Mouse (Mus musculus) stomach, embryonic 14.5 days (tissue): ENCODE results near the gene Gm49322. TPM values are rescaled to one million over a fixed set of nuclear protein-coding genes. Genes with fewer than 3 reads are reported as not detected.

Experiments used
- ATAC-seq: fragments of 200-750 bp; cut with Nextera tagmentation; 2 replicates; pipeline ENCODE4 v1.8.0; 2017; ENCODE audit warnings: low read depth, moderate TSS enrichment; ENCODE audit not compliant: insufficient number of reproducible peaks, insufficient read depth, low FRiP score
- H3K27ac ChIP-seq: fragments of 300-500 bp; sonication (generic); 2 replicates; pipeline ENCODE4 v1.5.1; 2014; ENCODE audit warnings: mild to moderate bottlenecking, low read length, moderate library complexity, mixed read lengths
- H3K27me3 ChIP-seq: fragments of 300-500 bp; sonication (generic); 2 replicates; pipeline ENCODE4 v1.6.1; 2014; ENCODE audit warnings: low read length, control low read depth, mixed read lengths; ENCODE audit not compliant: control insufficient read depth, insufficient read depth
- H3K36me3 ChIP-seq: fragments of 300-500 bp; sonication (generic); 2 replicates; pipeline ENCODE4 v1.6.1; 2014; ENCODE audit warnings: mild to moderate bottlenecking, control low read depth, low read length, moderate library complexity, mixed read lengths; ENCODE audit not compliant: control insufficient read depth, insufficient read depth
- H3K4me1 ChIP-seq: fragments of 300-500 bp; sonication (generic); 2 replicates; pipeline ENCODE4 v1.6.1; 2014; ENCODE audit warnings: low read length, control low read depth, mixed read lengths; ENCODE audit not compliant: control insufficient read depth, insufficient read depth
- H3K4me2 ChIP-seq: fragments of 300-500 bp; sonication (generic); replicated peaks from 2 replicates; pipeline ENCODE4 v1.6.1; 2014; ENCODE audit warnings: low read depth, low read length, control low read depth
- H3K4me3 ChIP-seq: fragments of 300-500 bp; sonication (generic); 2 replicates; pipeline ENCODE4 v1.5.1; 2014; ENCODE audit warnings: low read depth, low read length, control low read depth
- H3K9ac ChIP-seq: fragments of 300-500 bp; sonication (generic); replicated peaks from 2 replicates; pipeline ENCODE4 v1.6.1; 2014; ENCODE audit warnings: low read depth, mild to moderate bottlenecking, control low read depth, low read length, moderate library complexity, mixed read lengths
- H3K9me3 ChIP-seq: fragments of 300-500 bp; sonication (generic); 2 replicates; pipeline ENCODE4 v1.6.1; 2016; ENCODE audit warnings: low read depth, low read length, control low read depth; ENCODE audit not compliant: control insufficient read depth
- WGBS: fragments of 180-500 bp; shearing (Covaris S2); extraction: QIAGEN DNeasy Blood & Tissue Kit; methylation state at CpG from one replicate; pipeline ENCODE4 v1.1.7; 2014; 5-methylcytosine and 5-hydroxymethylcytosine counted together
- polyA plus RNA-seq: library from polyadenylated mRNA; unstranded; fragments of >200 nt; fragmentation: Nextera tagmentation; extraction: Ambion mirVana; gene quantifications from 2 replicates; pipeline ENCODE4 v1.2.1, GENCODE M21; 2014

Gm49322 gene
- polyA plus RNA-seq, 1 experiment from 2014 or later: 1.5 TPM

DNA sequence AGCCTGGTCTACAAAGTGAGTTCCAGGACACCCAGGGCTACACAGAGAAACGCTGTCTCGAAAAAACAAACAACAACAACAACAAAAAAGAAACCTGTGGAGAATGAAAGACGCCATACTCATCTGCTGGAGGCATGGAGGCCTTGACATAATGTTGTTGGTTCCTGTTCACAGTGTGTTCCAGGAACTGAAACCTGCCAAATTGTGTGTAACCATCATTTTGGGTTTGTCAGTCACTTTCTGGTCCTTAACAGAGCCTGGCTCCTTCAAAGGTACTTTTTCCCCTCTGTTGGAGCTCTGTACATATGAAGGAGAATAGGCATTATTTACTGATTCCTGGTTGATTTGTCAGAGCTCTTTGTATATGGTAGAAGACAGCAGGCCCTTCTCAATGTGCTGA, 6.1 kb downstream of the Gm49322 start:
- H3K9me3 ChIP-seq: no peaks in the 10 kb centered on the region
- 95% methylated on average over 3 of the region's 3 CpGs for WGBS
- H3K27ac ChIP-seq: no peak overlapping the region
- H3K27me3 ChIP-seq: no peaks in the 10 kb centered on the region
- no peak for ATAC-seq
- no peaks in the 10 kb centered on the region for H3K4me1 ChIP-seq
- no peak overlapping the region for H3K4me3 ChIP-seq
- H3K36me3 ChIP-seq: peaks cover 67% of the 10 kb centered on the region
- H3K9ac ChIP-seq: no peak overlapping the region
- no peak overlapping the region for H3K4me2 ChIP-seq

DNA sequence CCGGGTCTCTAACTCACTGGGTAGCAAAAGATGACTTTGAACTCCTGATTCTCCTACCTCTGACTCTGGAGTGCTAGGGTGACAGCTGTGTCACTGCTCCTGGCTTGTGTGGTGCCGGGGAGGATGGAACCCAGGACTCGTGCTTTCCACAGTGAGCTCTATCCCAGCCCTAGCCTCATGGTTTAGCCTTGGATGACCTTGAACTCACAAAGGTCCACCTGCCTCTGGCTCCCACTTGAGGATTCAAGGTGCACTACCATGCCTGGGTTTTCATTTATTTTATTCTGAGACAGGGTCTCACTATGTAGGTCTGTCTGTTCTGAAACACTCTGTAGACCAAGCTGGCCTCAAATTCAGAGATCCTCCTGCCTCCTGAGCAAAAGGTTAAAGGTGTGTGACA, 8.0 kb downstream of the Gm49322 start:
- H3K27me3 ChIP-seq: no peaks in the 10 kb centered on the region
- H3K9ac ChIP-seq: no peak overlapping the region
- ATAC-seq: no peak
- no peak overlapping the region for H3K4me3 ChIP-seq
- H3K27ac ChIP-seq: no peak overlapping the region
- H3K9me3 ChIP-seq: no peaks in the 10 kb centered on the region
- no peaks in the 10 kb centered on the region for H3K4me1 ChIP-seq
- no peak overlapping the region for H3K4me2 ChIP-seq
- 82% methylated on average over 3 of the region's 3 CpGs for WGBS
- H3K36me3 ChIP-seq: peaks cover 48% of the 10 kb centered on the region

DNA sequence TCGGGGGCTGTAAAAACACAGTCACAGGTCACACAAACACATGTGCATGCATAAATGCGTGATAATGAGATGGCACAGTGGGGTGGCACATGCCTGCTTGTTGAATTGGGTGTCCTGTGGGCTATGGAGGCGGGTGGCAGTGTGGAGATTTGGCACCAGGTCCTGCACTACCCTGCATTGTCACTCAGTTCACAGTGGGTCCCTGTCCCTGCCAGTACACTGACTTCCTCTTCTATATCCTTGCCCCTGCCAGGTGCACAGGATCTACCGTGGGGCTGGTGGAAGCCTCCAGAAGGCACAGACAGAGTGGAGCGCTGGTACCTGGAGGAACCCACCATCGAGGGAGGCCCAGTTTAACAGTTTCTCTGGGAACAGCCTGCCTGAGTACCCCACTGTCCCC, 8.5 kb downstream of the Gm49322 start:
- Histone ChIP-seq H3K4me2 (no peak overlapping the region), H3K9ac (no peak overlapping the region), H3K27me3 (no peaks in the 10 kb centered on the region), H3K27ac (no peak overlapping the region), H3K36me3 (peaks cover 45% of the 10 kb centered on the region), H3K4me3 (no peak overlapping the region), H3K9me3 (no peaks in the 10 kb centered on the region), H3K4me1 (no peaks in the 10 kb centered on the region)
- ATAC-seq: no peak
- 92% methylated on average over 6 of the region's 6 CpGs for WGBS

DNA sequence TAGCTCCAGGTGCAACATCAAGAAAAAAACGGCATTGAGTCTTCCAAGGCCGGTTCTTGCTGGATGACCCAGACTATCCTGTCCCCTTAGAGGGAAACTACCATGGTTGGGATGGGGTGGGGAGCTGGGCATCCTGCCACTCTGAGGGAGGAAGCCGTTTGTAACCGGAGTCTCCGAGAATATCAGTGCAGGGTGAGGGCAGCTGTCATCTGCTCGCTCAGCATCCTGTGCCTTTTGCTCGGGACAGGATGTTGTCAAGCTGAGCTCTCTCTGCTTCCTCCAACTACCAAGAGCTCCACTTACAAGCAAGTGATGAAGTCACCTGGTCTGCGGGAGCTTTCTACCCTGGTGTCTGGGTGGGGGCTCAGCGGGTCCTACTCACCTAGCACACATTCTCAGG, 12.4 kb downstream of the Gm49322 start:
- H3K27ac ChIP-seq: no peak overlapping the region
- H3K9ac ChIP-seq: no peak overlapping the region
- H3K4me1 ChIP-seq: peaks cover 4% of the 10 kb centered on the region; the same call in 1 of the 2 replicates
- H3K9me3 ChIP-seq: no peaks in the 10 kb centered on the region
- H3K4me3 ChIP-seq: no peak overlapping the region
- no peak overlapping the region for H3K4me2 ChIP-seq
- no peak for ATAC-seq
- WGBS: 83% methylated on average over 9 of the region's 9 CpGs
- peaks cover 26% of the 10 kb centered on the region for H3K36me3 ChIP-seq
- no peaks in the 10 kb centered on the region for H3K27me3 ChIP-seq

DNA sequence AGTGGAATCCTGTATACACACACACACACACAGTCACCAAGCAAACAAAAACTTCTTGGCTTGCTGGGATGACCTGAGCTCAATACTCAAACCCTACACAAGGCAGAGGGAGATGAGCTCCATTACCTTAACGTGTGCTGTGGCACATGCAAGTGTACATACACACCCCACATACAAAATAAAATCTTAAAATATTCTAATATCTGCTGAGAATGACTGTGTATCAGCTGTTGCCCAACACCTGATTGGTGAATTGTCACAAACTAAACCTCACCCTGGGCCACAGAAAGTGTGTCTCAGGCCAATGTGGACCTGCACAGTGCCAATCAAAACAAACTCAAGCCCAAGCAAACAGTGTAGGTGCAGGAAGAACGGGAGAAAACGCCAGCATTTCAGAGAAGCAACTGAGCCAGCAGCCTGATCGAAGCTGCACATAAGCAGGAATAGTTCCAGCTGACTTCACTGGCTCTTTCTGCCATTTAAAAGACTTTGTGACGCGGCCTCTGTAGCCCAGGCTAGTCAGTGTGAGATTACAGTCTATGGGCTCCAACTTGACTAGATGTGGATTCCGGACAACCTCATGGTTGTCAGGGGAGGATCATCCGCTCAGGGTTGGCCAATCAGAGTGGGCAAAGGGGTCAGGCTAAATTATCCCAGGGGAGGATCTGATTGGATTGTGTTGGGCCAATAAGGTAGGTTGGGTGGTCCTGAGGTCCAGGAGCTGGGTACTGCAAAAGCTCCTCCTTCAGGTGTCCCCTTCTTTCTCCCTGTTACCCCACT, 13.8 kb downstream of the Gm49322 start:
- Histone ChIP-seq H3K27ac (no peak overlapping the region), H3K4me1 (peaks cover 13% of the 10 kb centered on the region), H3K9ac (no peak overlapping the region), H3K4me2 (no peak overlapping the region), H3K9me3 (no peaks in the 10 kb centered on the region), H3K36me3 (peaks cover 12% of the 10 kb centered on the region), H3K27me3 (no peaks in the 10 kb centered on the region), H3K4me3 (no peak overlapping the region)
- 26% methylated on average over 8 of the region's 8 CpGs for WGBS
- no peak for ATAC-seq

DNA sequence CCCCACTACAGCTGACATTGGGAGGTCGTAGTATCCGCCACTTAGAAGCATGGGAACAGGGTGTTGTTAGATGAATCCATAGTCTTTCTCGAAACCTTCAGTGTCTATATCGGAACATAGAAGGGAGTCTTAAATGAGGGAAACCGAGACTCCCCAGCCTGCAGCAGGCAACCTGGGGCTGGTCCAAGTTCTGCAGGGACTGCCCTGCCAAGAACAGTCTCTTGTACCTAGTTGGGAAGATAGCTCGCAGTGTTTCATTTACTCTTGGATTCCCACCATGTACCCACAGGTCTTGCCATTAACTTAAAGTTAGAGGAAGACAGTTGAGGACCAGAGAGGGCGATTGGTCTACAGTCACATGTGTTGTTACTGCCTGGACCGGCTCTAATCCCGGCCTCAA, 14.5 kb downstream of the Gm49322 start:
- no peak overlapping the region for H3K4me2 ChIP-seq
- ATAC-seq: no peak
- H3K36me3 ChIP-seq: peaks cover 6% of the 10 kb centered on the region
- H3K9me3 ChIP-seq: no peaks in the 10 kb centered on the region
- no peak overlapping the region for H3K9ac ChIP-seq
- WGBS: 85% methylated on average over 9 of the region's 9 CpGs
- H3K27ac ChIP-seq: no peak overlapping the region
- no peaks in the 10 kb centered on the region for H3K27me3 ChIP-seq
- H3K4me3 ChIP-seq: no peak overlapping the region
- H3K4me1 ChIP-seq: peaks cover 13% of the 10 kb centered on the region

DNA sequence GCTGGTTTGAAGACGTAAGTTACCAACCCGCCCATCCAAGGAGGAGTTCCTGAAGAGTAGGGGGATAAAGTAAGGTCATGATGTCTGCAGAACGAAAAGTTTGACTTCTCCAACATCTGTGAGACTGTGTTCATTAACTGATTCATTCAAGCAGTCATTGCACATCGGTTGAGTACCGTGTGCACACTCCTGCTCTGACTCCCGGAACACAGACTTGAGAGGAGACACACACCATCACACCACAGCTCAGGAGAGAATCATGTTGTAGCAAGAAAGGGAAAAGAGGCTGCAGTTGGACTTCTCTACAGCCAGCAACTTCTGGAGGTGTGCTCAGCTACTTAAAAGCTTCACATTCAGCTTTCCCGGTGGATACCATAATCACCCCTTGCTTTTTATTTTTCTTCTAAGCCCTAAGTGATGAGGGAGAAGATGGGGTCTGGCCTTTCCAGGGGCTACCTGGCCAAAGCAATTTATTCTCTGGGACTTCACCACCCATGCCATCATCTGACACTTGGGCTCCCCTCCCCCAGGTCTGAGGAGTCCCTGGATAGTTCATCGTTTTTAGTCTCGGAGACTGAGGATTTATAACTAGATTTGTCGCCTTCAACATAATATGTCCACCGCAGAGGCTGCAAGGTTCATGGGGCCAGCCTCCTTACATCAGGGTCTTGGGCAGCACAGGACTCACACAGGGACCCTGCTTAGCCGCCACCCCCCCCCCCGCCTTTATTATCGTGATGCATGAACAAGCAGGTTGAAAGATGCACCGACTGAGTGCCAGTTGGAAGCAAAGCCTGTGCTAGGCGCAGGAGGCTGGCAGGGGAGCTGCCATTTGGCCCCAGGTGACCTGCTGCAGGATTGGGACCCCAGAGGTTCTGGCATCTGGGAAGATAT, 15.2 kb downstream of the Gm49322 start:
- Histone ChIP-seq H3K4me3 (peak overlapping the region; percentile 86), H3K4me2 (peak overlapping the region; percentile 62), H3K9ac (peak overlapping the region; percentile 33; the same call in 1 of the 2 replicates), H3K36me3 (no peaks in the 10 kb centered on the region; the same call in 1 of the 2 replicates), H3K27ac (peak overlapping the region; percentile 95), H3K9me3 (no peaks in the 10 kb centered on the region), H3K27me3 (no peaks in the 10 kb centered on the region), H3K4me1 (peaks cover 13% of the 10 kb centered on the region)
- ATAC-seq: no peak
- 52% methylated on average over 16 of the region's 16 CpGs for WGBS

DNA sequence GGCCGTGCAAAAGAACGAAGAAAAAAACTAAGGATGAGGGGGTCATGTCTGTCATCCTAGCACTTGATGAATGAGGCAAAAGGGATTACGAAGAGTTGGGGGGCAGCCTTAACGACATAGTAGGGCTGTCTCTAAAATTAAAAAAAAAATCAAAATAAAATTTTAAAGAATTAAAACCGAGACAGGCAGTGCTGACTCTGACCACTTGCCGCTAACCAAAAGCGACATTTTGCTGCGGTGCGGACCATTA, 15.8 kb downstream of the Gm49322 start:
- no peaks in the 10 kb centered on the region for H3K27me3 ChIP-seq
- peak overlapping the region; percentile 86 for H3K4me3 ChIP-seq
- peaks cover 13% of the 10 kb centered on the region for H3K4me1 ChIP-seq
- peak overlapping the region; percentile 62 for H3K4me2 ChIP-seq
- peak overlapping the region; percentile 33 for H3K9ac ChIP-seq
- peak overlapping the region; percentile 95 for H3K27ac ChIP-seq
- no peaks in the 10 kb centered on the region; the same call in 1 of the 2 replicates for H3K36me3 ChIP-seq
- WGBS: under 1% methylated on average over 9 of the region's 9 CpGs
- no peak for ATAC-seq
- no peaks in the 10 kb centered on the region for H3K9me3 ChIP-seq
